Mouse (Mus musculus): ENCODE results near the gene Gm49320. TPM values are rescaled to one million over a fixed set of nuclear protein-coding genes. Genes with fewer than 3 reads are reported as not detected.

Gene Gm49320
- not detected for polyA plus RNA-seq (2014; fragmentation: Illumina TruSeq; extraction: RNeasy Lipid Tissue Mini Kit (QIAGEN cat#74804); ENCODE audit: low read depth, low replicate concordance)

DNA sequence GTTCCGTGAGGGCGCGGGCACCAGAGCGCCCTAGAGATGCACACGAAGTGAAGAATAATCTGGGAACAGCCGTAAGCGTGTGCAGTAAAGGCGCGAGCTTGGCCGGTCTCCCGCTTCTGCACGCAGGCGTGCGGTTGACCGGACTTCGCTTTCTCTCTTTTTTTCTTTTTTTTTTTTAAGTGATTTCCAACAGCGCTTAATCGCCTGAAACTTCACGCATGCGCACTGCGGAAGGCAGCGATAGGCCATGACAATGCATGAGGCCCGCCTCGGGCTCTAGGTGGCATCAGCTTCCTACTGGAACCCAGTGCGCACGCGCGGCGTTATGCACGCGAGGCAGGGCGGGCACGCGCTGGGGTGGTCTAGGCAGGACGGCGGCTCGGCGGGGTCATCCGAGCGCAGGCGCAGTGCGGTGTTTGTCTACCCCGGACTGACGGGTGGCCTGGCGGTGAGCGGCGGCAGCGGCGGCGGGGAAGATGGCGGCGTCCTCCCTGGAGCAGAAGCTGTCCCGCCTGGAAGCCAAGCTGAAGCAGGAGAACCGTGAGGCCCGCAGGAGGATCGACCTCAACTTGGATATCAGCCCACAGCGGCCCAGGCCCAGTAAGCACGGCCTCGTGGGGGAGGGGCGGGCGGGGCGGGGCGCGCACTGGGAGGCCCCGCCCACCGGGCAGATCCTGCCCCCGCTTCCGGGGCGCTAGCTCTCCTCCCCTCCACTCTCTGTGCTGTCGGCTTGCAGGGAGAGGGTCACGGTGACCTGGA lies at the start of gene Gm49320, which contains the start of gene Map2k7:
TSS of gene Gm49320 (plus strand) at position 432 of the 759 bp plus-strand sequence.
TSS of gene Map2k7 (plus strand) at position 307 of the 759 bp plus-strand sequence.

GRCm38 (mm10) chr8:4216791-4217621 lies 21.7 kb upstream of the Gm49320 start, which contains the start of gene Prr36:
Gene Prr36 (minus strand): TSS chr8:4217459.

GRCm38 (mm10) chr8:4226739-4227347 lies 11.8 kb upstream of the Gm49320 start, which contains the start of gene Lrrc8e:
Gene Lrrc8e (plus strand): TSS chr8:4226827.

GRCm38 (mm10) chr8:4247951-4248540 lies 9.4 kb downstream of the Gm49320 start, which contains the start of gene Tgfbr3l:
Gene Tgfbr3l (plus strand): TSS chr8:4248214.

GRCm38 (mm10) chr8:4252934-4253841 lies 14.5 kb downstream of the Gm49320 start, which contains the start of gene Snapc2:
Gene Snapc2 (plus strand): TSS chr8:4253080.

DNA sequence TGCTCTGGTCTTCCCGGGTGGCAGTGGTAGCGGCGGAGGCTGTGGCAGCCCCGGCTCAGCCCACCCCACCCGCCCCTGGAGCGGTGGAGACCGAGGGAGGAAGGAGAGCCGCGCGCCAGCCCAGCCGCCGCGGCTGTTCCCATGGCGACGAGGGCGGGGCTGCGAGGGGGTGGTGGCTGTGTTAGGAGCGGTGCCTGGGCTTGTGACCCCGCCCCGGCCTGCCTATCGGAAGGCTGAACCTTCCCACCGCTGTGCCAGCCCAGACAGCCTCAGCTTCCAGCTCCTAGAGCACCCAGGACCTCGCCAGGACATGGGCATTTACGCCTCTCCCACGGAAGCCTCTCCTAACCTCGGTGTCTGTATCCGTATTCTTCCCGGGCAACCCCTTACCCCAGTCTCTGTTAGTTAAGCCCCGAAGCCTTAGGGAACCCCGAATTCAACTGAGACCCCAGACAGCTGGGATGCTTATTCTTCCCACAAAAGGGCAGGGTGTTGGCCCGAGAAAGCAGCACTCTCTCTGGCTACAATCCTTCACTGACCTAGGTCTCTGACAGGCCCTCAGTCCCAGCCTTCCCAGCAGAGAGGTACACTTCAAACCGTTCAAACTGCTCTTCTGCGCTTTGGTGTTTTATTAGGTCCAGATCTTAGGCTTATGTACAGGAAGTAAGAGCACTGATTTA lies 20.6 kb downstream of the Gm49320 start, which contains the start of gene Ctxn1:
TSS of gene Ctxn1 (minus strand) at position 150 of the 680 bp plus-strand sequence.

GRCm38 (mm10) chr8:4275275-4276110 lies 36.8 kb downstream of the Gm49320 start, which contains the start of gene Timm44:
Gene Timm44 (minus strand): TSS chr8:4275913.

Other genes starting within 250 kb of the Gm49320 start
- 1.2 TPM for gene Cd209f, start 133.0 kb upstream of the Gm49320 start, polyA plus RNA-seq (2014; fragmentation: Illumina TruSeq; extraction: RNeasy Lipid Tissue Mini Kit (QIAGEN cat#74804); ENCODE audit: low read depth, low replicate concordance)
- 0.41 TPM for gene Cd209g, start 104.8 kb upstream of the Gm49320 start, polyA plus RNA-seq (2014; fragmentation: Illumina TruSeq; extraction: RNeasy Lipid Tissue Mini Kit (QIAGEN cat#74804); ENCODE audit: low read depth, low replicate concordance)
- gene Evi5l, start 72.3 kb upstream of the Gm49320 start, polyA plus RNA-seq (2014; fragmentation: Illumina TruSeq; extraction: RNeasy Lipid Tissue Mini Kit (QIAGEN cat#74804); ENCODE audit: low read depth, low replicate concordance) = 2.4 TPM
- gene Prr36, start 21.4 kb upstream of the Gm49320 start, polyA plus RNA-seq (2014; fragmentation: Illumina TruSeq; extraction: RNeasy Lipid Tissue Mini Kit (QIAGEN cat#74804); ENCODE audit: low read depth, low replicate concordance) = 0.22 TPM
- gene Lrrc8e, start 12.0 kb upstream of the Gm49320 start, polyA plus RNA-seq (2014; fragmentation: Illumina TruSeq; extraction: RNeasy Lipid Tissue Mini Kit (QIAGEN cat#74804); ENCODE audit: low read depth, low replicate concordance) = 5.3 TPM
- gene Map2k7, start 125 bp upstream of the Gm49320 start, polyA plus RNA-seq (2014; fragmentation: Illumina TruSeq; extraction: RNeasy Lipid Tissue Mini Kit (QIAGEN cat#74804); ENCODE audit: low read depth, low replicate concordance) = 7.0 TPM
- gene Tgfbr3l, start 9.3 kb downstream of the Gm49320 start, polyA plus RNA-seq (2014; fragmentation: Illumina TruSeq; extraction: RNeasy Lipid Tissue Mini Kit (QIAGEN cat#74804); ENCODE audit: low read depth, low replicate concordance) = 14.7 TPM
- gene Snapc2, start 14.2 kb downstream of the Gm49320 start, polyA plus RNA-seq (2014; fragmentation: Illumina TruSeq; extraction: RNeasy Lipid Tissue Mini Kit (QIAGEN cat#74804); ENCODE audit: low read depth, low replicate concordance) = 2.2 TPM
- 1.0 TPM for gene Ctxn1, start 20.4 kb downstream of the Gm49320 start, polyA plus RNA-seq (2014; fragmentation: Illumina TruSeq; extraction: RNeasy Lipid Tissue Mini Kit (QIAGEN cat#74804); ENCODE audit: low read depth, low replicate concordance)
- gene Timm44, start 37.0 kb downstream of the Gm49320 start, polyA plus RNA-seq (2014; fragmentation: Illumina TruSeq; extraction: RNeasy Lipid Tissue Mini Kit (QIAGEN cat#74804); ENCODE audit: low read depth, low replicate concordance) = 163 TPM
- 31.0 TPM for gene Ccl25, start 86.3 kb downstream of the Gm49320 start, polyA plus RNA-seq (2014; fragmentation: Illumina TruSeq; extraction: RNeasy Lipid Tissue Mini Kit (QIAGEN cat#74804); ENCODE audit: low read depth, low replicate concordance)
- 53.7 TPM for gene Elavl1, start 86.5 kb downstream of the Gm49320 start, polyA plus RNA-seq (2014; fragmentation: Illumina TruSeq; extraction: RNeasy Lipid Tissue Mini Kit (QIAGEN cat#74804); ENCODE audit: low read depth, low replicate concordance)

Data from sigmoid colon, adult 10 weeks (tissue).